Mouse (Mus musculus): ENCODE measurements around the gene Aph1b.

Aph1b gene

GRCm38 (mm10) chr9:66744531-66744930 is 50.8 kb downstream of the Aph1b start:
- no peak for ATAC-seq (ENCODE audit: low TSS enrichment)

GRCm38 (mm10) chr9:66739516-66739915 is 55.8 kb downstream of the Aph1b start:
- ATAC-seq (ENCODE audit: low TSS enrichment) = no peak

- ATAC-seq (ENCODE audit: low TSS enrichment) = no peak
Observed at GRCm38 (mm10) chr9:66736551-66736950, 58.7 kb downstream of the Aph1b start.

GRCm38 (mm10) chr9:66736016-66736415 is 59.3 kb downstream of the Aph1b start:
- no peak for ATAC-seq (ENCODE audit: low TSS enrichment)

GRCm38 (mm10) chr9:66735122-66735521 is 60.2 kb downstream of the Aph1b start:
- ATAC-seq (ENCODE audit: low TSS enrichment) = peak; percentile 62

- no peak for ATAC-seq (ENCODE audit: low TSS enrichment)
Observed at GRCm38 (mm10) chr9:66734568-66734967, 60.7 kb downstream of the Aph1b start.

- ATAC-seq (ENCODE audit: low TSS enrichment) = peak; percentile 71
Observed at GRCm38 (mm10) chr9:66732791-66733691, 62.2 kb downstream of the Aph1b start.

GRCm38 (mm10) chr9:66731284-66731683 is 64.0 kb downstream of the Aph1b start:
- no peak for ATAC-seq (ENCODE audit: low TSS enrichment)

- ATAC-seq (ENCODE audit: low TSS enrichment) = no peak
Observed at GRCm38 (mm10) chr9:66730556-66730955, 64.7 kb downstream of the Aph1b start.

- ATAC-seq (ENCODE audit: low TSS enrichment) = no peak
Observed at GRCm38 (mm10) chr9:66727333-66727732, 68.0 kb downstream of the Aph1b start.

GRCm38 (mm10) chr9:66725591-66725990 is 69.7 kb downstream of the Aph1b start:
- no peak for ATAC-seq (ENCODE audit: low TSS enrichment)

Measured in frontal cortex, adult (tissue).